Mouse (Mus musculus): ENCODE measurements around the gene Srgn. TPM values are rescaled to one million over a fixed set of nuclear protein-coding genes. Genes with fewer than 3 reads are reported as not detected.

Srgn gene
- polyA plus RNA-seq (2012) = 0.97 and 2.5 TPM in 2 replicates

DNA sequence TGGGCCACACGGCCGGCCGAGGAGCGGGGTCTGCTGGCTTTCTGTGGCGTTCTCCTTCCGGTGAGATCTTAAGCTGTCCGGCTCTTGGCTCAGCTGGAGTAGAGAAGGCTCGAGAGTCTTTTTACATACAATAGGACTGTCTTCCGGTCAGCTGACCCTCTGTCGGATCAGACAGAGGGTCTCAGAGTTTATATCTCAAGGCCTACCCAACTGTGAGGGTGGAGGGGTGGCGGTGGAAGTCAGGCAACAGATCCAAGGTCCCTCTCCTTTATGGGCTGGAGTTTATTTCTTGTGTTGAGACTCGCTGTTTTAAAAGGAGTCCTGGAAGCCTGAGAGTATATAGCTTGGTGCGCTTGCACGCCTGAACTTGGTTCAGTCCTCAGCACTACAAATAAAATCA, at the start of gene Srgn:
TSS of gene Srgn (minus strand) at position 101 of the 400 bp plus-strand sequence.
- H3K27me3 ChIP-seq (ENCODE audit: control insufficient read depth) = no peaks in the 10 kb centered on the region
- peaks cover 7% of the 10 kb centered on the region for H3K4me1 ChIP-seq (ENCODE audit: control insufficient read depth)
- H3K9me3 ChIP-seq (ENCODE audit: control insufficient read depth, low read length) = no peaks in the 10 kb centered on the region
- H3K36me3 ChIP-seq (ENCODE audit: control insufficient read depth) = no peaks in the 10 kb centered on the region
- no peak for TF ChIP-seq GATA1 (IDR thresholded peaks at IDR 0.05; ENCODE audit: low read length)
- TF ChIP-seq TAL1 (IDR thresholded peaks at IDR 0.05; ENCODE audit: low read length) = no peak
- no peak within 1 kb of the TSS for H3K4me3 ChIP-seq (replicated peaks)

DNA sequence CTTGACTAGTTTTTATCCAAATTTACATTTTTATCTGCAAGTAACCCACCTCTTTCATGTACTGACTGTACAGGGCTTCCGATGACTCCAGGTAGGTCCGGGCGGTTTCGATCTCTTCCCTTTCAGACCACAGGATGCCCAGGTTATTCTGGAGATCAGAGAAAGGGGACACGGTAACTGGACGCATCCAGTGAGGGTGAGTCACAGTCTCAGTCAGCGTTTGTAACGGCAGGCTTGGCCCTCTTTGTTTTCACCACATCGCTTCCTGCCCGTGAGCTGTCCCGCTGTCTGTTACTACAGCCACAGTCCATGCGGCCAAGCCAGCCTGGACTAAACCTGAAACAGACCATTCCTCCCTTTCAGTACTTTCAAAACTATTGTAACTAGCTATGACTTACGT, 47.8 kb upstream of the Srgn start:
- Histone ChIP-seq H3K4me3 (replicated peaks) (no peak overlapping the region), H3K36me3 (ENCODE audit: control insufficient read depth) (peaks cover 56% of the 10 kb centered on the region), H3K9me3 (ENCODE audit: control insufficient read depth, low read length) (no peaks in the 10 kb centered on the region), H3K4me1 (ENCODE audit: control insufficient read depth) (peaks cover 28% of the 10 kb centered on the region), H3K27me3 (ENCODE audit: control insufficient read depth) (no peaks in the 10 kb centered on the region)
- TF ChIP-seq TAL1 (IDR thresholded peaks at IDR 0.05; ENCODE audit: low read length) (no peak), GATA1 (IDR thresholded peaks at IDR 0.05; ENCODE audit: low read length) (no peak)

DNA sequence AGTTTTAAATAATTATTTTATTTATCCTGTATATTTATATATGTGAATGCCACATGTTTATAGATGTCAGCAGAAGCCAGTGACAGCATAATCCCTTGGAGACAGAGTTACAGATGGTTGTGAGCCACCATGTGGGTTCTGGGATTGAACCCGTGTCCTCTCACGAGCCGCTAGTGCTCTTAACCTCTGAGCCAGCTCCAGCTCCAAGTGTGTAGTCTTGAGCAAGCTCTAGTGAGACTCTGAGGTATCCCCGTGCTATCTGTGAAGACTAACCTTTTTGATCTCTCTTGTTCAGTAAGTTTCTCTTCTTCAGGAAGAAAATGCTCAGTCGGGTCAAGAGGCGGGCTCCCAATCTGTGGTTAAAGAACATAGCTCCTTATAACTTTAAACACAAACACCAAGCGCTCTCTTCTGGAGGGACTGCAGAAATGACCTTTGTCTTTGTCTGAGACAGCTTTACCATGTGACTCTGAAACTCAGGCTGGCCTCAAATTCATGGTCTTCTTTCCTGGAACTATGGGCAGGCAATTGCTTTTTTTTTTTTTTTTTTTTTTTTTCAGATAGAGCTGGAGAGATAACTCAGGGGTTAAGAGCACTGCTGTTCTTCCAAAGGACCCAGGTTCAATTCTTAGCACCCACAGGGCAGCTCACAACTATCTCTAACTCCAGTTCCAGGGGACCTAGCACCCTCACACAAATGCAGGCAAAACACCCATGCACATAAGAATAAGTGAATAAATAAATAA, 43.0 kb upstream of the Srgn start:
- no peak for TF ChIP-seq TAL1 (IDR thresholded peaks at IDR 0.05; ENCODE audit: low read length)
- no peak for TF ChIP-seq GATA1 (IDR thresholded peaks at IDR 0.05; ENCODE audit: low read length)
- peaks cover 80% of the 10 kb centered on the region for H3K36me3 ChIP-seq (ENCODE audit: control insufficient read depth)
- no peaks in the 10 kb centered on the region for H3K27me3 ChIP-seq (ENCODE audit: control insufficient read depth)
- no peaks in the 10 kb centered on the region for H3K9me3 ChIP-seq (ENCODE audit: control insufficient read depth, low read length)
- H3K4me3 ChIP-seq (replicated peaks) = no peak overlapping the region
- H3K4me1 ChIP-seq (ENCODE audit: control insufficient read depth) = peaks cover 6% of the 10 kb centered on the region; the same call in 1 of the 2 replicates

DNA sequence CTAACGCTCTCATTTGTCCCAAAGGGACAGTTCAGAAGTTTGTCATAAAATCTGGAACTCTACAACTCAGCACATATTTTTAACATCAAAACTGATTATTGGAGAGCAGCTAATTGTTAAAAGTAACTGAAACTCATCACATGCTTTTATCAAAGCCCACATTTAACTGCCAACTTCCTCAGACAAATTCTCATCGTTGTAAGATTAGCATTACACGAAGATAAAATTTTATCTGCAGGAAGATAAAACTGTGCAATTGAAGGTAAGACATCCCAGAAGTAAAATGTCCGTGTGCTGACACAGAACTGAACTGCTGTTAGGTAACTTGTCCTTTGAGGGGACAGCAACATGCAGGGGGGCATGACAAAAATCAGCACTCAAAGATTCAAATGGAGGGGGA, 41.6 kb upstream of the Srgn start:
- peaks cover 79% of the 10 kb centered on the region for H3K36me3 ChIP-seq (ENCODE audit: control insufficient read depth)
- no peaks in the 10 kb centered on the region for H3K27me3 ChIP-seq (ENCODE audit: control insufficient read depth)
- no peak overlapping the region for H3K4me3 ChIP-seq (replicated peaks)
- H3K9me3 ChIP-seq (ENCODE audit: control insufficient read depth, low read length) = no peaks in the 10 kb centered on the region
- TF ChIP-seq TAL1 (IDR thresholded peaks at IDR 0.05; ENCODE audit: low read length) = no peak
- TF ChIP-seq GATA1 (IDR thresholded peaks at IDR 0.05; ENCODE audit: low read length) = no peak
- H3K4me1 ChIP-seq (ENCODE audit: control insufficient read depth) = peaks cover 3% of the 10 kb centered on the region; the same call in 1 of the 2 replicates

DNA sequence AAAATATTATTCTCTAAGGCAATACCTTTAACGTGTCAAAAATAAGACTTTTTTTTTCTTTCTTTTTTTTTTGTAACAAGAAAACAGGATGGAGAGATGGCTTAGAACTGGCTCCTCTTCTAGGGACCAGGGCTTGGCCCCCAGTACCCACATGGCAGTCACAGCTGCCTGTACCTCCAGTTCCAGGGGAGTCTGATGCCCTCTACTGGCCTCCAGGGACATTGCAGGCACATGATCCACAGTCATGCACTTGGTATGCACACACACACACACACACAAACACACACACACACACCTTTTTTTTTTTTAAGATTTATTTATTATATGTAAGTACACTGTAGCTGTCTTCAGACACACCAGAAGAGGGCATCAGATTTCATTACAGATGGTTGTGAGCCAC, 30.5 kb upstream of the Srgn start:
- TF ChIP-seq TAL1 (IDR thresholded peaks at IDR 0.05; ENCODE audit: low read length) (no peak), GATA1 (IDR thresholded peaks at IDR 0.05; ENCODE audit: low read length) (no peak)
- Histone ChIP-seq H3K9me3 (ENCODE audit: control insufficient read depth, low read length) (no peaks in the 10 kb centered on the region), H3K4me1 (ENCODE audit: control insufficient read depth) (no peaks in the 10 kb centered on the region; the same call in 1 of the 2 replicates), H3K36me3 (ENCODE audit: control insufficient read depth) (peaks cover 46% of the 10 kb centered on the region), H3K27me3 (ENCODE audit: control insufficient read depth) (no peaks in the 10 kb centered on the region), H3K4me3 (replicated peaks) (no peak overlapping the region)

DNA sequence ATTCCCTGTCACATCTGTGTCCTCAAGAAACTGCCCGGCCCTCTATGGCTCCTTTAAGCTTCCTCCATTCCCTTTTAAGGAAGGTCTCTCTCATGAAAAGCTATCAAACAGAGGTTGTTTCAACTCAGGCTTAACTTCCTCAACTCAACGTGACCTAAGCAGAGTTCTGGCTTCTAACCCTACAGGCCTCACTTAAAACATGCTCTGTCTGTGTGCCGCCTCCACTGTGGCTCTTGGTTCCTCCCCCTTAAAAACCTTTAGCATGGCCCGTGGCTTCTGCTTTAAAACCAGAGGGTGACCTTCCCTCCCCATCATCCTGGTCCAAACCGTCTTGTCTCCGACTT, 29.3 kb upstream of the Srgn start:
- H3K4me1 ChIP-seq (ENCODE audit: control insufficient read depth) = no peaks in the 10 kb centered on the region; the same call in 1 of the 2 replicates
- no peak for TF ChIP-seq GATA1 (IDR thresholded peaks at IDR 0.05; ENCODE audit: low read length)
- no peak for TF ChIP-seq TAL1 (IDR thresholded peaks at IDR 0.05; ENCODE audit: low read length)
- H3K27me3 ChIP-seq (ENCODE audit: control insufficient read depth) = no peaks in the 10 kb centered on the region
- H3K9me3 ChIP-seq (ENCODE audit: control insufficient read depth, low read length) = no peaks in the 10 kb centered on the region
- peaks cover 34% of the 10 kb centered on the region for H3K36me3 ChIP-seq (ENCODE audit: control insufficient read depth)
- H3K4me3 ChIP-seq (replicated peaks) = no peak overlapping the region

DNA sequence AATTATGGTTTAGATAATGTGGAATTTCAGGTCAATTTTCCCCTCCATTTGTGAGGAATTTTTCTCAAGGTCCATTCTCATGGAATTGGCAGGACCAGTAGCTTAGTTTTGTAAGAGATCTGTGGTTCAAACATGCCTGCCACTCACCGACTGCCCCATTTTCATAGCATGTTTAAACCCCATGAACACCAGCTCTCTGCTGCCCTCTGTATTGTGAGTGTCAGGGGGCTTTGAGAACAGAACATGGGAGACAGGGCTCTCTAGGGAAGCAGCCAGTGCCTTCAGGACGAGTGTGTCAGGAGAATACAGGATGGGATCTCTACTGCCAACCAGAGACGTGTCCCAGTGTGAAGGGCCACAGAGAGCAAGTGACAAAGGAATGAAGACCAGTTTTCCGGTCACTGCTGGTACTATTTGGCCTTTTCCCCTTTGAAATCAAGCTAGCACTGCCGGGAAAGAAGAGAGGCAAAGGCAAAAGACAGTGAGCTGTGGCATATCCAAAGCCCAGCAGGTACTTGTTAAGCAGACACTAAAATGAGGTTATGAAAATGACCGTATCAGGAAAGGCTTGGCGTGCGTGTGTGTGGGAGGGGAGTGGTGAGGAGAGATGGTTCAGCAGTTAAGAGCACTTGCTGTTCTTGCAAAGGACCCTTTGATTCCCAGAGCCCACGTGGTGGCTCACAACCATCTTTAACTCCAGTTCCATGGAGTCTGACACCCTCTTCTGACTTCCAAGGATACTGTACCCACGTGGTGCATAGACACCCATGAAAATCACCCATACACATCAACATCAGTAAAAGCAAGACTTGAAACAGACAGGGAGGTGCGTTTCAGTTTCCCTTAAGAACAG, 28.7 kb upstream of the Srgn start:
- Histone ChIP-seq H3K9me3 (ENCODE audit: control insufficient read depth, low read length) (no peaks in the 10 kb centered on the region), H3K27me3 (ENCODE audit: control insufficient read depth) (no peaks in the 10 kb centered on the region), H3K36me3 (ENCODE audit: control insufficient read depth) (peaks cover 30% of the 10 kb centered on the region), H3K4me1 (ENCODE audit: control insufficient read depth) (no peaks in the 10 kb centered on the region; the same call in 1 of the 2 replicates), H3K4me3 (replicated peaks) (no peak overlapping the region)
- TF ChIP-seq GATA1 (IDR thresholded peaks at IDR 0.05; ENCODE audit: low read length) (no peak), TAL1 (IDR thresholded peaks at IDR 0.05; ENCODE audit: low read length) (no peak)

DNA sequence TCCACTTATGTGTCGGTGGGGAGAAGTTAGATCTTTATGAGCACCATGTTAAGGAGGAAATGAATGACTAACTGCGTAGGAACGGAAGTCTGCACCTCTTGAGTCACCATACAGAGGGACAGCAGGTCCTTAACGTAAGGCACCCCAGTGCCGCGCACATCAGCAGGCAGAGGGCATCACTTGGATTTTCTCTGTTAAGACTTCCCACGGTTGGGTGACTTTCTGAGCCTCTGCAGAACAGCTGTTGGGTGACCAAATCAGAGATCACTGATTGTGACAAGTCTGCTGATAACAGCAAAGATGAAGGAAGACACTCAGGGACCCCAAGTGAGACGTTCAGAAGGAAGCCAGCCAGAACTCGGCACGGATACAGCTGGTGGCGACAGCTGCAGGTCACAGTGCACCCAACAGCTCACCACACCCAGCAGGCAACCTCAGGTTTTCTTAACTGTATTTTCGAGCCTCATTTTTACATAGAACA, 26.4 kb upstream of the Srgn start:
- Histone ChIP-seq H3K27me3 (ENCODE audit: control insufficient read depth) (no peaks in the 10 kb centered on the region), H3K36me3 (ENCODE audit: control insufficient read depth) (peaks cover 9% of the 10 kb centered on the region), H3K4me3 (replicated peaks) (no peak overlapping the region), H3K4me1 (ENCODE audit: control insufficient read depth) (peaks cover 3% of the 10 kb centered on the region), H3K9me3 (ENCODE audit: control insufficient read depth, low read length) (no peaks in the 10 kb centered on the region)
- TF ChIP-seq TAL1 (IDR thresholded peaks at IDR 0.05; ENCODE audit: low read length) (no peak), GATA1 (IDR thresholded peaks at IDR 0.05; ENCODE audit: low read length) (no peak)

DNA sequence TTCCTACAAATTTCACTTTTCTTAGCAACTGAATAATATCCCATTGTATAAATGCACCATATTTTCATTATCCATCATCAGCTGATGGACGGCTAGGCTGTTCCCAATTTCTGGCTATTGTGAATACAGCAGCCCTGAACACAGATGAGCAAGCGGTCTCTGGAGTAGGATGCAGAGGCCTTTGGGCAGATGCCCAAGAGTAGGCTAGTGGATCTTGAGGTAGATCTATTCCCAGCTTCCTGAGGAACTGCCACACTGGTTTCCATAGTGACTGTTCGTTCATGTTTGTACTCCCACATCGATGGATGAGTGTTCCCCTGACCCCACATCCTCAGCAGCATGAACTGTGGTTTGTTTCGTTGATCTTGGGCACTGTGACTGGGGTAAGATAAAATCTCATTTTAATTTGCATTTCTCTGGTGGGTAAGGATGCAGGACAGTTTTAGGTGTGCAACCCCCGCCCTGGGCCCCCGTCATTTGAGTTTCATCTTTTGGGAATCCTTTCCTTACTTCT, 23.6 kb upstream of the Srgn start:
- Histone ChIP-seq H3K4me3 (replicated peaks) (no peak overlapping the region), H3K27me3 (ENCODE audit: control insufficient read depth) (no peaks in the 10 kb centered on the region), H3K9me3 (ENCODE audit: control insufficient read depth, low read length) (no peaks in the 10 kb centered on the region), H3K4me1 (ENCODE audit: control insufficient read depth) (peaks cover 3% of the 10 kb centered on the region), H3K36me3 (ENCODE audit: control insufficient read depth) (no peaks in the 10 kb centered on the region; the same call in 1 of the 2 replicates)
- TF ChIP-seq TAL1 (IDR thresholded peaks at IDR 0.05; ENCODE audit: low read length) = no peak
- TF ChIP-seq GATA1 (IDR thresholded peaks at IDR 0.05; ENCODE audit: low read length) = no peak

All from erythroblast, embryonic 14.5 days (primary cell).